Mouse (Mus musculus) left cerebral cortex, adult 8-10 months (tissue): ENCODE measurements around the gene Col8a2. TPM values are rescaled to one million over a fixed set of nuclear protein-coding genes. Genes with fewer than 3 reads are reported as not detected.

Source experiments
- DNase-seq, 2 experiments: peaks; one replicate each; pipeline ENCODE4 v3.0.0; 2022; ENCODE audit warnings: low spot score in 2 of 2
- total RNA-seq, 4 experiments: library from RNA; stranded (reverse); gene quantifications; 2 replicates each; pipeline ENCODE4 v1.2.4; 2022

Gene Col8a2
- total RNA-seq, 4 experiments from 2014 or later, result 1.9 to 4.0 (median 2.5) TPM

- no peak for DNase-seq
These were observed 39.4 kb downstream of the Col8a2 start for GRCm38 (mm10) chr4:126326036-126326435.

GRCm38 (mm10) chr4:126330295-126330694, 43.7 kb downstream of the Col8a2 start:
- no peak for DNase-seq

- no peak for DNase-seq
These were observed 45.2 kb downstream of the Col8a2 start for GRCm38 (mm10) chr4:126331751-126332150.

- no peak for DNase-seq
These were observed 45.8 kb downstream of the Col8a2 start for GRCm38 (mm10) chr4:126332358-126332757.

- DNase-seq, result no peak
These were observed 52.9 kb downstream of the Col8a2 start for GRCm38 (mm10) chr4:126339461-126339860.

- no peak for DNase-seq
These were observed 56.9 kb downstream of the Col8a2 start for GRCm38 (mm10) chr4:126343451-126343850.

GRCm38 (mm10) chr4:126360069-126360468, 73.5 kb downstream of the Col8a2 start:
- DNase-seq, result no peak

Other genes with a start within 250 kb of the Col8a2 start
- 10 to 100 TPM; 47.9 to 55.3 (median 51.5) TPM for gene Mrps15, start 239.9 kb upstream of the Col8a2 start, total RNA-seq
- gene Oscp1, start 228.2 kb upstream of the Col8a2 start, total RNA-seq, result 10 to 100 TPM; 56.3 to 72.2 (median 62.4) TPM
- 10 to 100 TPM; 14.5 to 18.7 (median 15.5) TPM for gene Lsm10, start 190.2 kb upstream of the Col8a2 start, total RNA-seq
- 10 to 100 TPM; 28.8 to 37.6 (median 33.8) TPM for gene Stk40, start 182.8 kb upstream of the Col8a2 start, total RNA-seq
- gene Eva1b, start 139.0 kb upstream of the Col8a2 start, total RNA-seq, result 1 to 10 TPM; 2.4 to 5.6 (median 3.1) TPM
- 1 to 10 TPM in 1 of 4 experiments, under 1 TPM in 3; 0.63 to 1.4 (median 0.85) TPM for gene Sh3d21, start 123.3 kb upstream of the Col8a2 start, total RNA-seq
- 100 to 1,000 TPM; 127 to 151 (median 148) TPM for gene Thrap3, start 84.0 kb upstream of the Col8a2 start, total RNA-seq
- 100 to 1,000 TPM; 224 to 273 (median 253) TPM for gene Map7d1, start 30.4 kb upstream of the Col8a2 start, total RNA-seq
- gene Trappc3, start 24.5 kb upstream of the Col8a2 start, total RNA-seq, result 10 to 100 TPM; 86.2 to 93.4 (median 89.3) TPM
- gene Adprhl2, start 34.9 kb downstream of the Col8a2 start, total RNA-seq, result 10 to 100 TPM; 26.9 to 32.0 (median 31.2) TPM
- 1 to 10 TPM in 2 of 4 experiments, under 1 TPM in 2; 0.86 to 1.6 (median 1.3) TPM for gene Tekt2, start 38.9 kb downstream of the Col8a2 start, total RNA-seq
- 10 to 100 TPM; 28.9 to 38.8 (median 32.1) TPM for gene Ago3, start 142.8 kb downstream of the Col8a2 start, total RNA-seq
- gene Ago1, start 181.8 kb downstream of the Col8a2 start, total RNA-seq, result 10 to 100 TPM; 48.5 to 57.9 (median 50.4) TPM
- 1 to 10 TPM; 7.1 to 8.8 (median 7.7) TPM for gene Ago4, start 246.7 kb downstream of the Col8a2 start, total RNA-seq